Mouse (Mus musculus) c-Kit-positive CD71-positive TER-119-positive erythroid progenitor cells, embryonic 14.5 days (primary cell): Measurements from ENCODE around the gene Mbd3l2.
A peak's percentile ranks its signal among the peaks of the same experiment; 100 is the strongest.
"Not testable (repeated sequence)": the region's sequence is repeated elsewhere in the genome, so short reads cannot be mapped to it uniquely, and the experiment has no call there.

ENCODE experiments used
- DNase-seq: peaks from one replicate; pipeline ENCODE4 v3.0.0-alpha.2; 2013; ENCODE audit warnings: low spot score

Mbd3l2 gene

GRCm38 (mm10) chr9:18430354-18430753 lies at the start of gene Mbd3l2:
Gene Mbd3l2 (plus strand): TSS chr9:18430654.
- no peak for DNase-seq

- no peak for DNase-seq
Measured at GRCm38 (mm10) chr9:18385782-18386181, 44.7 kb upstream of the Mbd3l2 start.

GRCm38 (mm10) chr9:18399629-18400028 lies 30.8 kb upstream of the Mbd3l2 start:
- no peak for DNase-seq

GRCm38 (mm10) chr9:18402895-18403294 lies 27.6 kb upstream of the Mbd3l2 start, which contains the start of gene Naalad2:
Gene Naalad2 (minus strand): TSS chr9:18402995.
- not testable (repeated sequence) for DNase-seq

- no peak for DNase-seq
Measured at GRCm38 (mm10) chr9:18404118-18404517, 26.3 kb upstream of the Mbd3l2 start, which contains the start of gene Ubtfl1. Gene Ubtfl1 (plus strand): TSS chr9:18404418.

GRCm38 (mm10) chr9:18412371-18412770 lies 18.1 kb upstream of the Mbd3l2 start:
- not testable (repeated sequence) for DNase-seq

GRCm38 (mm10) chr9:18431687-18432086 lies 1.2 kb downstream of the Mbd3l2 start:
- no peak for DNase-seq

- no peak for DNase-seq
Measured at GRCm38 (mm10) chr9:18456520-18456919, 26.1 kb downstream of the Mbd3l2 start.

GRCm38 (mm10) chr9:18467350-18467749 lies 36.9 kb downstream of the Mbd3l2 start:
- DNase-seq = no peak

GRCm38 (mm10) chr9:18468005-18468404 lies 37.6 kb downstream of the Mbd3l2 start:
- DNase-seq = no peak

- peak; percentile 48 for DNase-seq
Measured at GRCm38 (mm10) chr9:18473324-18474128, 43.1 kb downstream of the Mbd3l2 start.

- no peak for DNase-seq
Measured at GRCm38 (mm10) chr9:18478168-18478567, 47.7 kb downstream of the Mbd3l2 start, which contains the start of the genes Zfp558 and Mbd3l1. Gene Zfp558 (minus strand): TSS chr9:18478268. Gene Mbd3l1 (plus strand): TSS chr9:18478359.
